Mouse (Mus musculus) urinary bladder, adult 2 months (tissue): Measurements from ENCODE around the gene Fam111a. TPM values are rescaled to one million over a fixed set of nuclear protein-coding genes. Genes with fewer than 3 reads are reported as not detected.
"Not testable (repeated sequence)": the region's sequence is repeated elsewhere in the genome, so short reads cannot be mapped to it uniquely, and the experiment has no call there.

Experiments
- DNase-seq: peaks from one replicate; pipeline ENCODE4 v3.0.0; 2022; ENCODE audit warnings: low spot score
- polyA plus RNA-seq: library from polyadenylated mRNA; depleted of rRNA; stranded (reverse); fragments of >200 nt; gene quantifications from 2 replicates; pipeline ENCODE4 v1.2.3, GENCODE M21; 2012; rRNA removed

Fam111a gene
- 5.8 and 6.2 TPM in 2 replicates for polyA plus RNA-seq

DNA sequence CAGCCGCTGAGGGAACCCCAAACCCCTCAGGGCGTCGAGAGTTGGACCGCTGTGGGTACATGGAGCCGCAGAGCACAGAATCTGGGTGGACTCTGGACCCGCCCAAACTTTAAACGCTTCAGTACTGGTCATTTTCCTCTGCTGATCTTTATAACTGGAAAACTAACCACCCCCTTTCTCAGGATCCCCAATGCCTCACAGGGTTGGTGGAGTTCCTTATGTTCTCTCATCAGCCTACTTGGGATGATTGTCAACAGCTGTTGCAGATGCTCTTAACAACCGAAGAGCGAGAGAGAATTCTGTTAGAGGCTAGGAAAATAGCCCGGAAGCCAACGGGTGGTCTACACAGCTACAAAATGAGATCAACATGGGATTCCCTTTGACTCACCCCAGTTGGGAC, at the start of gene Fam111a:
Gene Fam111a (plus strand): TSS at position 301 of the 400 bp plus-strand sequence.
- not testable (repeated sequence) for DNase-seq

GRCm38 (mm10) chr19:12496241-12496640, 49.3 kb upstream of the Fam111a start:
- no peak for DNase-seq

- DNase-seq, result no peak
Measured at GRCm38 (mm10) chr19:12497909-12498308, 47.6 kb upstream of the Fam111a start.

DNA sequence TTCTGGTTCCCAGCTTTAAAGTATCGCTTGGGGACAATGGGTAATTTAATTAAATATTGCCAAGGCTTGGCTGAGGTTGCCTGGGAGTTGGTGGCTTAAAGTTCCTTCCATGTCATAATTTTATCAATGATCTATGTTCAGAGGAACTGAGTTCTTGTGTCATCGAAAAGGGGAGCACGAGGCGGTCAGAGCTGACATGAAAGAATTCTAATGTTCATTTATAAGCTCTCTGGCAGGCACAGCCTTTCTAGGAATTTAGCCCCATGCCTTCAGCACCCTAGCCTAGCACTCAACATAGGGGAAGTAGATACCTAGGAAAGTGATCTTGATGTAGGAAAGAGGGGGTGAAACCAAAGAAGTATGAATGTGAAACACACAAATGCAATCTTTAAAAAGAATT, 47.2 kb upstream of the Fam111a start:
- DNase-seq, result no peak

- no peak for DNase-seq
Measured at GRCm38 (mm10) chr19:12498941-12499340, 46.6 kb upstream of the Fam111a start.

GRCm38 (mm10) chr19:12499485-12499884, 46.1 kb upstream of the Fam111a start:
- no peak for DNase-seq

DNA sequence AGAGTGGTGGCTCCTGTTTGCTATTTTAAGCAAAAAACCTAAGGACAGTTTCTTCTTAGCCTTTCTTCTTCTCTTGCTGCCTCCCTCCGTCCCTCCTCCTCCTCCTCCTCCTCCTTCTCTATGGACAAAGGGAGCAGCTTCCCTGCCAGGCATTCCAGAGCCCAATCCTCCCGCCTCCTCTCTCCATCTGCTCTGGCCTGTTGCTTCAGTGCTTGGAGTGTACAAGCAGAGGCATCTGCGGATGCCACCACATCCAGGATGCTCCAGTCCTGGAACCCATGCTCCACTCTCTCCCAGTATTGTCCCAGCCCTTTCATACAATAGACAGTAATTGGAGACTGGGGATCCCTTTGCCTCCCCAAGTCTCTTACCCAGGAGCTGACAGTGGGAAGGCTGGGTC, 45.4 kb upstream of the Fam111a start:
- DNase-seq, result no peak

DNA sequence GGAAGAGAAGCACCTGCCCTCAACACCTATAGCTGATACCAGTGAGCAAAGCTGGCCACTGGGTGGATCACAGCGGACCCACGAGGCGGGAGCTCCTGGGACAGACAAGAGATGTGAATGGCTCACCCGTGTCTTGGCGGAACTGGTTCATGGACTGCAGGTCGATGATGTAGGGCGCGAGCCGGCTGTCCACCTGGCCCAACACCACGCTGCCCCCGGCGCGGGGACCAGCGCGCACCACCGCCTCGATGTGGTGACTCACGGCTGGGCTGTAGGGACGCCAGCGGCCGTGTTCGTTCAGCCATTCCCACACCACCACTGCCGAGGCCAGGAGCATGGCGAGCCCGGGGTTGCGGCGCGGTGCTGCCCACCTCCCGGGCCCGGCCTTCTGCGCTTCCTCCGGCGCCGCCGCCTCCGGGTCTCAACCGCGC, 44.6 kb upstream of the Fam111a start:
- DNase-seq, result peak; percentile 62

- peak; percentile 92 for DNase-seq
Measured at GRCm38 (mm10) chr19:12501370-12502347, 43.9 kb upstream of the Fam111a start, which contains the start of gene Dtx4. Gene Dtx4, minus strand, starts transcription at chr19:12501454.

DNA sequence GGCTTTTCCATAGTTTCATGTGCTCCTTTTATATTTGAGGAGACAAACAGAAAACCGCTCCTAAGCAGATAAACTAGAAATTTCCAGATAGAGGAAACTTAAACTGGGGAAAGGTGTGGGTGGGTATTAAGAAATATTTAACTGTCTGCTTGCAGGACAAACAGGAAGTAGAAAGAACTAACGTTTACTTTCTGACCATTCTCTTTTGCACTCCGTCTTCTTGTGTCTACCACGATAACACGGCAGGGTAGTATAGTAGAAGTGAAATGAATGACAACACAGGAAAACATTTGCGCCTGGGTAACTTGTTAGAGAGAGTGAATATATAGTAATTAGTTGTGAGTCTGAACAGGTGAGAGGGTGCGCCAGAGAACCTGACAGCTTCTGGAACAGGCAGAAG, 42.8 kb upstream of the Fam111a start:
- DNase-seq, result no peak

- no peak for DNase-seq
Measured at GRCm38 (mm10) chr19:12514621-12515020, 30.9 kb upstream of the Fam111a start.

GRCm38 (mm10) chr19:12517671-12518540, 27.6 kb upstream of the Fam111a start:
- peak; percentile 31 for DNase-seq

- no peak for DNase-seq
Measured at GRCm38 (mm10) chr19:12518541-12518890, 27.0 kb upstream of the Fam111a start.

DNA sequence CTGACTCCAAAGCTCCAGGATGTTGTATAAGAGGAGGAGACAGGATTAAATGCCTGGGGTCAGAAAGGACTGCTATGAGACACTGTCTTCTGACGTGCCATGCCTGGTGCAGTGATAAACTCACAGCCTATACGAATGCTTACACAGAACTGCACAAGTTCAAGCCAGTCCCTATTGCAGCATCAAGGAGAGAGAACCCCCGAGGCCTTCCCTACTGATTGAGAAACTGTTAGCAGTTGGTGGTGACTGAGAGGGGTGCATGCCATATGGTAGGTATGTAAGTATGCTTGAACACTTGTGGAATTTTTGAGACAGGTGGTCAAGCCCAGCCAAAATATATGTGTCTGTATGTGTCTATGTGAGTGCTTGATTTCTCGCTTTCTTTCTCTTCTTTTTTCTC, 22.2 kb upstream of the Fam111a start:
- DNase-seq, result no peak

- no peak for DNase-seq
Measured at GRCm38 (mm10) chr19:12537168-12537567, 8.4 kb upstream of the Fam111a start.

DNA sequence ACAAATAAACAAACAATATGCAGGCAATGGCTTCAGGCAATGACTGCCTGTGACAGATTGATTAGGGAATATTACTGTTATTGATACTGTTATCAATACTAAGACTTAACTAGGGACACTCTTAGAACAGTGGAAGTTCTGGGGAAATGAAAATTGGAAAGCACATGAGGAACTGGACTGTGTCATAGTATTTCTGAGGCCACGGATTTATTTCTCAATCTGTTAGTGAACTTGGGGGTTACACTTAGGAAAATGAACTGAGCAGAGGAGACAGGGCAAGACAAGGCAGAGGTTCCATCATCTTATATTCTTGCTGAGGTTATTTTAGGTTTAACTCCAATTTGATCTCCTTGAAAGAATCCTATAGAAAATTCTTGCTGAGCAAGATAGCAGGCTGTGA, 5.6 kb upstream of the Fam111a start:
- DNase-seq, result no peak

DNA sequence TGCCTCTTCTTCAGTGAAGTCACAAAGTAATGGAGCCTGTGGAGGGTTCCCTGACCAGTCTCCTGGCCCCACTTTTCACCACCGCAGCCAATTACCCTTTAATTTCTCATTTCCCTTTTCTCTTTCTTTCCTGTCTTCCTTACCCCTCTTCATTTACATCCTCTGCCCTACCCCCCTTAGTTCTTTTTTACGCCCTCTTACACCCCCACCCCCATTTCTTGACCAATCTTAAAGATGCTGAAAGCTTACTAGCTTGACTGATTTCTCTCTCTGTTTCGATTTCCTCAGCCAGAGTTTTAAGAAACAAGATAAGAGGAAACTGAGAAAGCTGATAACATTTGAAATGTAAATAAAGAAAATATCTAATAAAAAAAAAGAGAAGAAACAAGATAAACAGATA, 4.8 kb upstream of the Fam111a start:
- no peak for DNase-seq

DNA sequence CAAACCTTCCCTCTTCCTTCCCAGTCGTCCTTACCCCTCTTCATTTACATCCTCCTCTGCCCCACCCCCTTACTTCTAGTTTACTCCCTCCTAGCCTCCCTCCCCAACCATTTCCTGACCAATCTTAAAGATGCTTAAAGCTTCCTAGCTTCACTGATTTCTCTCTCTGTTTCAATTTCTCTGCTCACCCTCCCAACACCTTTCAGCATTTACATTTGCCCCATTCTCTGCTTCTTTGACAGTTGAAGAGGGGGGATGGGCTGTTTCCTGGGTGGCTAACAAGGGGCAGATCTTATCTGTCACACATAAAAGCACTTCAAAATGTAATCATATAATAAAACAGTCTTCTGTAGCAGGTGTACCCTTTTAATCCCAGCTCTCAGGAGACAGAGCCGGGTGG, 3.9 kb upstream of the Fam111a start:
- no peak for DNase-seq

- no peak for DNase-seq
Measured at GRCm38 (mm10) chr19:12549166-12549565, 3.6 kb downstream of the Fam111a start.

GRCm38 (mm10) chr19:12550005-12550942, 4.7 kb downstream of the Fam111a start:
- DNase-seq, result no peak

DNA sequence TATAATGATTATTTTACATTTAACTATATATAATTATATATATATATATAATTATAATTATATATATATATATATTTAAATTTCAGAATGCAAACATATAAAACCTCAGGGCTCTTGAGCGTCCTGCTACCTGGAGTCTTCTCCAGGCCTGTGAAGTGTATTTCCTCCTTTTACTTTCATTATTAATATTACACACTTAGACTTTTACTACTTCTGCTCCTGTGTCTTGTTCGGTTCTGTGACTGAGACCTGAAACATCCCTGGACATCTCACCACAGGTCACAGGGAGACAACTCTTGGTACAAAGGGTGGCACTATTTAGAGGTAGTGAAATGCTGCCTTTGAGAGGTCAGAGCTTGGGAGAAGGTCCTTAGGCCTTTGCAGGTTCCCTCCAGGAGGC, 10.8 kb downstream of the Fam111a start:
- DNase-seq, result no peak
